Mouse (Mus musculus) MEL (cell line): Measurements from ENCODE around the gene Mybpc3. TPM values are rescaled to one million over a fixed set of nuclear protein-coding genes. Genes with fewer than 3 reads are reported as not detected.

ENCODE experiments used
- DNase-seq: peaks from one replicate; pipeline ENCODE4 v3.0.0; 2011; ENCODE audit warnings: low read depth, low spot score
- H3K27ac ChIP-seq: 2 replicates; pipeline ENCODE4 v1.5.1; 2012; ENCODE audit warnings: low read depth, mild to moderate bottlenecking, control low read depth, low read length, moderate library complexity; ENCODE audit not compliant: control insufficient read depth
- H3K27me3 ChIP-seq, 2 experiments: fragments of 150-350 bp in 1 of 2; sonication (generic) in 1 of 2; 2 replicates each; pipeline ENCODE4 v1.6.1; 2012; ENCODE audit warnings: low read length in 2 of 2, mild to moderate bottlenecking in 2 of 2, improper control_type of control experiment in 1 of 2, moderate library complexity in 1 of 2; ENCODE audit not compliant: insufficient read depth in 2 of 2, control insufficient read depth in 1 of 2
- H3K36me3 ChIP-seq, 2 experiments: 2 replicates each; pipeline ENCODE4 v1.6.1; 2012 to 2014; ENCODE audit warnings: low read length in 2 of 2, improper control_type of control experiment in 1 of 2, inconsistent platforms in 1 of 2, mild to moderate bottlenecking in 1 of 2; ENCODE audit not compliant: insufficient read depth in 2 of 2, control insufficient read depth in 1 of 2
- H3K4me1 ChIP-seq, 2 experiments: fragments of 150-350 bp in 1 of 2; sonication (generic) in 1 of 2; 2 replicates each; pipeline ENCODE4 v1.6.1; 2012; ENCODE audit warnings: low read length in 2 of 2, improper control_type of control experiment in 1 of 2, mild to moderate bottlenecking in 1 of 2; ENCODE audit not compliant: insufficient read depth in 2 of 2, control insufficient read depth in 1 of 2
- H3K4me3 ChIP-seq, 2 experiments: fragments of 150-350 bp in 1 of 2; sonication (generic) in 1 of 2; 2 replicates each; pipeline ENCODE4 v1.5.1; 2012; ENCODE audit warnings: low read depth in 2 of 2, low read length in 2 of 2, mild to moderate bottlenecking in 2 of 2, moderate library complexity in 2 of 2, control low read depth in 1 of 2, improper control_type of control experiment in 1 of 2; ENCODE audit not compliant: control insufficient read depth in 1 of 2, insufficient read depth in 1 of 2
- H3K79me2 ChIP-seq: 2 replicates; pipeline ENCODE4 v1.6.1; 2012; ENCODE audit warnings: mild to moderate bottlenecking, low read length, moderate library complexity; ENCODE audit not compliant: control insufficient read depth, poor library complexity, insufficient read depth
- H3K9ac ChIP-seq: 2 replicates; pipeline ENCODE4 v1.6.1; 2012; ENCODE audit warnings: low read depth, mild to moderate bottlenecking, control low read depth, low read length, moderate library complexity; ENCODE audit not compliant: control insufficient read depth, poor library complexity, severe bottlenecking
- H3K9me3 ChIP-seq: fragments of 150-350 bp; sonication (generic); replicated peaks from 2 replicates; pipeline ENCODE4 v1.6.1; 2012; ENCODE audit warnings: mild to moderate bottlenecking, low read length, improper control_type of control experiment, moderate library complexity; ENCODE audit not compliant: insufficient read depth
- BHLHE40 ChIP-seq: IDR thresholded peaks from 2 replicates; pipeline ENCODE4 v1.6.1; 2012; ENCODE audit warnings: low read depth, mild to moderate bottlenecking, inconsistent platforms, low read length, improper control_type of control experiment, borderline replicate concordance
- CTCF ChIP-seq, 3 experiments: IDR thresholded peaks in 2 of 3; conservative IDR thresholded peaks in 1 of 3; 2 replicates each; pipeline ENCODE4 v1.5.1; 2011 to 2012; ENCODE audit warnings: low read length in 3 of 3, low read depth in 2 of 3, mild to moderate bottlenecking in 2 of 3, improper control_type of control experiment in 1 of 3, inconsistent platforms in 1 of 3, mixed read lengths in 1 of 3, moderate library complexity in 1 of 3; ENCODE audit not compliant: control insufficient read depth in 1 of 3, insufficient read depth in 1 of 3, poor library complexity in 1 of 3, severe bottlenecking in 1 of 3
- EP300 ChIP-seq, 2 experiments: IDR thresholded peaks; 2 replicates each; pipeline ENCODE4 v1.6.1; 2011; ENCODE audit warnings: improper control_type of control experiment in 2 of 2, low read length in 2 of 2, low read depth in 1 of 2, mild to moderate bottlenecking in 1 of 2
- GABPA ChIP-seq: IDR thresholded peaks from 2 replicates; pipeline ENCODE4 v1.6.1; 2012; ENCODE audit warnings: low read depth, mild to moderate bottlenecking, inconsistent platforms, low read length, improper control_type of control experiment, moderate library complexity
- GATA1 ChIP-seq: IDR thresholded peaks from 2 replicates; pipeline ENCODE4 v1.6.1; 2011; ENCODE audit warnings: low read depth, low read length, improper control_type of control experiment
- HCFC1 ChIP-seq: IDR thresholded peaks from 2 replicates; pipeline ENCODE4 v1.6.1; 2012; ENCODE audit warnings: low read depth, mild to moderate bottlenecking, inconsistent platforms, low read length, improper control_type of control experiment, moderate library complexity
- MXI1 ChIP-seq: IDR thresholded peaks from 2 replicates; pipeline ENCODE4 v1.6.1; 2011; ENCODE audit warnings: mild to moderate bottlenecking, low read depth, low read length, improper control_type of control experiment
- MYB ChIP-seq: IDR thresholded peaks from 2 replicates; pipeline ENCODE4 v1.6.1; 2011; ENCODE audit warnings: mild to moderate bottlenecking, low read depth, low read length, improper control_type of control experiment
- NRF1 ChIP-seq: IDR thresholded peaks from 2 replicates; pipeline ENCODE4 v1.6.1; 2014; ENCODE audit warnings: low read depth, mild to moderate bottlenecking, inconsistent platforms, low read length, improper control_type of control experiment, moderate library complexity; ENCODE audit not compliant: poor library complexity, insufficient read depth, severe bottlenecking
- RCOR1 ChIP-seq: IDR thresholded peaks from 2 replicates; pipeline ENCODE4 v1.6.1; 2012; ENCODE audit warnings: low read depth, mild to moderate bottlenecking, inconsistent platforms, low read length, improper control_type of control experiment
- SIN3A ChIP-seq: IDR thresholded peaks from 2 replicates; pipeline ENCODE4 v1.6.1; 2012; ENCODE audit warnings: low read length, improper control_type of control experiment, inconsistent platforms
- TBP ChIP-seq: IDR thresholded peaks from 2 replicates; pipeline ENCODE4 v1.8.0; 2011; ENCODE audit warnings: low read depth, low read length, improper control_type of control experiment
- TCF12 ChIP-seq: IDR thresholded peaks from 2 replicates; pipeline ENCODE4 v1.6.1; 2014; ENCODE audit warnings: low read depth, mild to moderate bottlenecking, inconsistent platforms, low read length, improper control_type of control experiment, moderate library complexity
- UBTF ChIP-seq: IDR thresholded peaks from 2 replicates; pipeline ENCODE4 v1.6.1; 2012; ENCODE audit warnings: low read depth, mild to moderate bottlenecking, inconsistent platforms, low read length, improper control_type of control experiment, moderate library complexity, borderline replicate concordance; ENCODE audit not compliant: insufficient read depth
- USF2 ChIP-seq, 2 experiments: IDR thresholded peaks; 2 replicates each; pipeline ENCODE4 v1.6.1; 2011 to 2012; ENCODE audit warnings: improper control_type of control experiment in 2 of 2, low read length in 2 of 2, borderline replicate concordance in 1 of 2, inconsistent platforms in 1 of 2, low read depth in 1 of 2, mild to moderate bottlenecking in 1 of 2; ENCODE audit not compliant: insufficient read depth in 1 of 2
- ZKSCAN1 ChIP-seq: IDR thresholded peaks from 2 replicates; pipeline ENCODE4 v1.6.1; 2012; ENCODE audit warnings: low read depth, mild to moderate bottlenecking, inconsistent platforms, low read length, improper control_type of control experiment, moderate library complexity
- ZNF384 ChIP-seq: IDR thresholded peaks from 2 replicates; pipeline ENCODE4 v1.6.1; 2012; ENCODE audit warnings: low read depth, mild to moderate bottlenecking, inconsistent platforms, low read length, improper control_type of control experiment
- polyA plus RNA-seq, 2 experiments: library from polyadenylated mRNA; stranded (reverse) in 1 of 2; unstranded in 1 of 2; fragments of >175 nt in 1 of 2; fragments of >200 nt in 1 of 2; gene quantifications; 2 replicates each; pipeline versions ENCODE4 v1.2.1 to v1.2.4; 2012; ENCODE audit warnings: low replicate concordance in 2 of 2, low read depth in 1 of 2; ENCODE audit not compliant: insufficient read length in 2 of 2, insufficient read depth in 1 of 2, missing spikeins in 1 of 2
- total RNA-seq: library from RNA; depleted of rRNA; stranded (reverse); fragments of 300-350 nt; gene quantifications from 2 replicates; pipeline ENCODE4 v1.2.3, GENCODE M21; 2012

Mybpc3 gene
- total and polyA plus RNA-seq, 3 experiments, result 0.19 to 0.50 TPM; not detected in 1

GRCm38 (mm10) chr2:91130126-91130525 lies 12.2 kb downstream of the Mybpc3 start:
- Histone ChIP-seq H3K9me3 (no peaks in the 10 kb centered on the region), H3K4me3 (no peak overlapping the region), H3K79me2 (no peaks in the 10 kb centered on the region), H3K4me1 (no peaks in the 10 kb centered on the region), H3K27ac (no peak overlapping the region), H3K27me3 (no peaks in the 10 kb centered on the region), H3K9ac (no peak overlapping the region), H3K36me3 (no peaks in the 10 kb centered on the region)
- no peak for DNase-seq
- TF ChIP-seq HCFC1 (no peak), ZKSCAN1 (no peak), GABPA (no peak), UBTF (no peak), GATA1 (no peak), SIN3A (no peak), USF2 (IDR thresholded peaks at IDR 0.05; ENCODE audit: borderline replicate concordance in 1 of 2, insufficient read depth in 1 of 2, low read depth in 1 of 2, low read length in 2 of 2) (no peak), ZNF384 (no peak), TCF12 (no peak), MYB (no peak), RCOR1 (no peak), CTCF (IDR thresholded peaks at IDR 0.05 in 2 of 3, conservative IDR thresholded peaks at IDR 0.05 in 1 of 3; ENCODE audit: control insufficient read depth in 1 of 3, insufficient read depth in 1 of 3, low read depth in 2 of 3, low read length in 3 of 3, poor library complexity in 1 of 3, severe bottlenecking in 1 of 3) (no peak), TBP (no peak)

- TF ChIP-seq NRF1 (no peak), ZKSCAN1 (no peak), MXI1 (no peak), EP300 (IDR thresholded peaks at IDR 0.05; ENCODE audit: low read depth in 1 of 2, low read length in 2 of 2) (no peak), CTCF (IDR thresholded peaks at IDR 0.05 in 2 of 3, conservative IDR thresholded peaks at IDR 0.05 in 1 of 3; ENCODE audit: control insufficient read depth in 1 of 3, insufficient read depth in 1 of 3, low read depth in 2 of 3, low read length in 3 of 3, poor library complexity in 1 of 3, severe bottlenecking in 1 of 3) (no peak), BHLHE40 (no peak), USF2 (IDR thresholded peaks at IDR 0.05; ENCODE audit: borderline replicate concordance in 1 of 2, insufficient read depth in 1 of 2, low read depth in 1 of 2, low read length in 2 of 2) (no peak)
- TF ChIP-seq, all 39 proteins: peak for 0
- no peaks in the 10 kb centered on the region for H3K9me3 ChIP-seq
- no peak for DNase-seq
- no peaks in the 10 kb centered on the region for H3K79me2 ChIP-seq
- no peak overlapping the region for H3K4me3 ChIP-seq
- H3K4me1 ChIP-seq, result no peaks in the 10 kb centered on the region
- no peak overlapping the region for H3K9ac ChIP-seq
- no peaks in the 10 kb centered on the region for H3K36me3 ChIP-seq
- no peaks in the 10 kb centered on the region for H3K27me3 ChIP-seq
- no peak overlapping the region for H3K27ac ChIP-seq
Measured at GRCm38 (mm10) chr2:91131251-91131650, 13.3 kb downstream of the Mybpc3 start.
